Mouse (Mus musculus): ENCODE data around the gene Cfap97d2.

Cfap97d2 gene

DNA sequence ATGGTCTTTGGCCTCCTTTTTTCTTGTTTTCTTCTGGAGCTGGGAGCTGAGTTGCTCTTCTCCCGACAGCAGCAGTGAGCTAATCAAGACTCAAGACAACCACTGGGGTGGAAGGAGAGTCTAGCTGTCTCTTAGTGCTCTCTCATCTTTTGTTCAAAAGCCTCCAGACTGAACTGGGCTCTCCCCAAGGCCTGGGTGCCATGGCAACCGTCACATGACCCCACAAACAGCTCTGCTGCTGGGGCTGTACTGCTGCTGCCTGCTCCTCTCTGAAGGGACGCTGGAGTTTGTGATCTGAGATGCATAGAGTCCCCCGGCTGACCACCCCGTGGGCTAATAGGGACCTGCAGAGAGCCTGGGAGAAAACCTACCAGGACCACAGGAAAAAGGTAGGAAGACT is at the start of gene Cfap97d2:
Gene Cfap97d2 (plus strand): TSS at position 222 of the 400 bp plus-strand sequence.
- in situ Hi-C loops (cut with MboI; ENCODE audit: low sequenced_read_pairs) = no loop called here

DNA sequence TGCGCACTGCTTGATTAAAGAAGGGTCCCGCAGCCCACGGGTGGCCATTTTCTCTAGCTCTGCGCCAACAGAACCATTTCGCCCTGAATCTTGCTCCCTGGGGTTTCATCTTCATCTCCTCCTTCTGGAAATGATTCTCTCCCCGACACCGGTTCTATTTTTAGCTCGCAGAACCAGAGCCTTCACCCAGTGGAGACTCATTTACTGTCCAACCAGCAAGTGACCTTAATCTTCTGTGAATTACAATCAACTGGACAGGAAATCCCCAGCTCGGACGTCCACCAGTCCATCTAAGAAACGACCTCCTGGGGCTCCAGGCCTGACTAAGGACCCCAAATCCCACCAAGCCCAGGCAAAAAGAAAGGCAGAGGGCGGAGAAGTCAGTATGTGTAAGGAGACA is 48.2 kb upstream of the Cfap97d2 start:
- in situ Hi-C loops (cut with MboI; ENCODE audit: low sequenced_read_pairs) = no loop called here

DNA sequence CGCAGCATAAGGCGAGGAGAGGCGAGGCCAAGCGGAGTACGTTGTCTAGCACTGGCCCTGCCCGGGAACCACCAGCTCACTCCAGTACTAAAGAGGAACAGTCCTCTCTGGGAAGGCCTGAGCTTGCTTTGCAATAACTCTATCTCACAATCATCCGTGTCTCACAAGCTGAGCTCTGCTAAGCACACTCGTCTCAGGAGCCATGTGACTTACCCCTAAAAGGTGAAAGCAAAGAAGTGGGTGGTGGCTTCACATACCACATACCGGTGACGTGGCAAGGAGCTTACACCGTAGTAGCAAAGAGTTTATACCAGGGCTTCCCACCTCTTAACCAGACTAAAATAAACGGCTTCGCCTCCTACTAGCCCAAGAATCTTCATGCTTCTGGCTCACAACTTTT is 45.4 kb upstream of the Cfap97d2 start:
- in situ Hi-C loops (cut with MboI; ENCODE audit: low sequenced_read_pairs) = no loop called here

DNA sequence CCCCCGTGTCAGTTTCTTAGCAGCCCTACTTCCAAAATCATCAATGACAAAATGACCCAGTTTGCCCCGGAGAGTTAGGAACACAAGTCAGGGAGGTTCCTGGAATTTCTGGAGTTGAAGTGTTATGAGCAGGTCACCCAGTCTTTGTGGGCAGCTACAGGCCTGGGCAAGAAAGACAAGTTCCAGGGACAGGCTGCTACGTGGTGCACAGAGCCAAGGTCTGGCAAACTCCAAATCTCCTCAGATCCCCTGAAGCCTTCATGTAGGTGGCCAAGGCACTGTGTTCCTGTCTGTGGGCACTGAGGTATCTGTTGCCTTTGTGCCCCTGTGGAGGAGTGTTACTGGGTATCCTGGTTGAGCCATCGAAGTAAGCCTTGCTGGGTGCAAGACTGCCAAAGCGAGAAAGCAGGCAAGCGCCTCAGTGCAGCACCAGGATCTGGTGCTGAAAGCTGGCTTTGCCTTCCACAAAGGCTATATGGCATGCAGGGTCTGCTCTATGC is 40.9 kb upstream of the Cfap97d2 start:
- in situ Hi-C loops (cut with MboI; ENCODE audit: low sequenced_read_pairs) = no loop called here

DNA sequence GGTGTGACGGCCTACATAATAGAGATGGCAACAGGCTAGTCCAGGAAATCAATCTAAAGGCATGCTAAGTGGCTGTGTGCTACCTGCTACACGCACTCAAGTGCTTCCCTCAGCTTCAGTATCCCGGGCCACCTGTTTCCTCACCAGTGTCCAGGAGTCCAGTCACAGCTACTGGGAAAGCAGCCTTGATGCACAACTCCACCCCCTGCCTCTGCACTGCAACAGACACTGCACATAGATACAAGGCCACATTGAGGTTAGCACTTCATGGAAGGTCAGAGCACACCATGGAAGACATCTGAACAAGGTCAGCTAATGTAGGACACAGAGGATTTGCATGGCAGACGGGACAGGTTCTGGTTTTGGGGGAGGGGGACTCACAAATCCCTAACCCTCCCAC is 40.2 kb upstream of the Cfap97d2 start:
- in situ Hi-C loops (cut with MboI; ENCODE audit: low sequenced_read_pairs) = no loop called here

DNA sequence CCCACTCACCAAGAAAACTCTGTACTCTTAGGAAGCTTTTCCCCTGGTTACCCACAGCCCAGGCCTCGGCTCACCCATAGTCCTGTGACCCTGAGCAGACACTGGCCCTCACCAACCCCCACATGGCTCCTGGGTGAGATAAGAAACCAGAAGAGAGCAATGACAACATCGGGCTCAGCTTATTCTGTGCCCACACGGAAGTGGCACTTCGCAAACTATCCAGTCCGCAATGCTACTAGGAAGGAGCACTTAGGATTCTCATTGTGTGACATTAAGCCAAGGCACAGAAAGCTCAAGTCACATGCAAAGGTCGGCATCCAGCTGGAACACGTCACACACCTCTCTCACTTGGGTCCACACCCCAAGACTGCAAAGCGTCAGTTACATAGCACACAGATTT is 39.7 kb upstream of the Cfap97d2 start:
- in situ Hi-C loops (cut with MboI; ENCODE audit: low sequenced_read_pairs) = no loop called here

DNA sequence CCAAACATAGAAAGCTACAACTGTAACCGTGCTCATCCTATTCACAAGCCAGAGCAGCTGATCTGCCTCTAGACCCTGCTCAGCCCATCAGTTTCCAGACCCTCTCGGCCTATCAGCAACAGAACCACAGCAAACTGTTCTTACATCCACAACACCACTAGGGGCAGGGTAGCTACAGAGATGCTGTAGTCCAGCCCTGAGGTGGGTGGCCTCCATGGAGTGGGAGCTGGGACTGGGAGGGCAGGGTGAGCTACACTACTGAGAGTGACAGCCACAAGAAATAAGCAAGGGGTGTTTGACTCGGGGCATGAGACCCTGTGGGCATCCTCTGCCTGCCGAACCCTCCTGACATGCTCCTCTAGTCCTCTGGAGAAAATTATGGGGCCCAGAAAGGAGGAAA is 37.8 kb upstream of the Cfap97d2 start:
- in situ Hi-C loops (cut with MboI; ENCODE audit: low sequenced_read_pairs) = no loop called here

DNA sequence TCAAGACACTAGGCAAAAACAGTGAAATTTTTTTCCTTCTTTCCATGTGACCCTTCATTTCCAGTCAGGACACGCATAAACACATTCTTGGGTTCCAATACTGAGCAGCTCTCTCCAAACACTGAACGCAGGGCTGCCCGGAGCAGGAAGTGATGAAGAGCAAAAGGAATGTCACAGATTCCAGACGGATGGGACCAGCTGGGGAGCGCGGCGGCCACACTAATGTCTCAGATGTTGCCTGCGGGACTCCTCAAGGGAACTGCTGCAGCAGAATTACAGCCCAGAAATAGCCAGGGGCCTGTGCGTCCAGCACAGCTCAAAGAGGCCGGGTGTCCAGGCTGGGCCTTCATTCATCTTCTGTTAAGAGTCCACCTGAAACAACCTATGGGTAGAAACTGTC is 37.3 kb upstream of the Cfap97d2 start:
- in situ Hi-C loops (cut with MboI; ENCODE audit: low sequenced_read_pairs) = no loop called here

DNA sequence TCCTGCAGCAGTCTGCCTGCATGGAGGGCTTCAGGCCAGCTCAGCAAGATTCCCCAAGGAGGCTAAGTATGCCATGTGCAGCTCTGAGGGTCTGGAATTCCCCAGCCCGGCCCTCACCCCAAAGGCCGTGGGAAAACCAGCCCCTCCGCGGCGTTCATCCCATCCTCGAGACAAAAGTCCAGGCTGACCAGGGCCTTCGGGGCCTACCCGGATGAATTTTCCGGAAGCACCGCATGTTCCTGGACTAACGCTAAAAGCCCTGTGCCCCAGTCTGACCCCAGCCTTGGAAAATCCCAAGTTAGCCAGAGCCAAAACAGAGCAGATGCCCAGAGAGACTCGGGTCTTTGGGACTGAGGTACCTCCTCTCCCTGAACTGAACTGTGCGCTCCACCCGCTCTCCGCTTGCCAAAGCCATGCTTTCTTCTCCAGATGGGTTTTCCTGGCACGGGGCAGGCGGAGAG is 35.6 kb upstream of the Cfap97d2 start:
- in situ Hi-C loops (cut with MboI; ENCODE audit: low sequenced_read_pairs) = no loop called here

DNA sequence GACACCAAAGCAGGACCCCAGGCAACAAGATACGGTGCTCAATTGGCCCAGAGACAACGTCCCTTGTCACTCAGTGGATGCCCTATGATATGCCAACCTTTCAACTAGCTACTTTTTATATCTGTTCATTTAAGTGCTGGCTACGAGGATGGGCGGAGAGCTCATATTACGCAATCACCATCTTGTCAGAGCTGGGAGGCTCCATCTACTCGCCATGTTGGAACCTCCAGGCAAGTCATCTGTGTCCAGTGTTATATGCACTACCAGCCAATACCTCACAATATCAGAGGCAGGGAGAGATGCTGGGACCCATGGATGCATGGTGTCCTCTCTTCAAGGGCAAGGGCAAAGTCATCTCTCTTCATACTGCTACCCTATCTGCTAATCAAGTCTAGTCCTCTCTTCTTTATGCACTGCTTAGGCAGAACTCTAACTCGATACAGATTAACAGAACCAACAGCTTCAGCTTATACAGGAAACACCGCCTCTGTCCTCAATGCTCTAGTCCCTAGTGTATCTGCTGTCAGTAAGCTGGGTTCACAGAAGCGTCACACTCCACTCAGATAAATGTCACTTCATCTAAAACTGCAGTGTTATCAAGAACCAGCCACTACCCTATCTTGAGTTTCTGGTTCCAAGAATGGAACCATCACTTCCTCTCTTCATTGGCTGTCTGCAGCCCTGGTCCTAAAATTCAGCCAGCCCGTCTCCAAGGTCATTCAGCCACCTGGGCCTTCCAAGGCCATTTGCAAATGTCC is 34.3 kb upstream of the Cfap97d2 start:
- in situ Hi-C loops (cut with MboI; ENCODE audit: low sequenced_read_pairs) = no loop called here

DNA sequence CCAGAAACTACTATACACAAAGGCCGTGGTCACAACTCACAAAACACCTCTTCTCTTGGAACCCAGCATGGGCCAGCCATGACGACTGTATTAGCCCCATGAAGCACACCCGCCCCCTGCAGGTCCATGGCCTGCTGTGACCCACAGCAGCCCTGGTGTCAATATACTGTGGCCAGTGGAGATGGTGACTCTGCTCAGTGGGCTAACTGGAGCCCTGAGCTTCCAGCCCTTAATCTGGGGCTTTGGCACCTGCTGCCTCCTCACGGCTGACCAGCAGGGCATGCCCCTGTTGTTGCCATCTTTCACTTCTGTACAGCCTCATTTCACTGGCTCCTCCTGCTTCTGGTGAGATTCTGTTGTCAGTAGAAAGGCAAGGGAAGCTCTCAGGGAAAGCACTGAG is 32.5 kb upstream of the Cfap97d2 start:
- in situ Hi-C loops (cut with MboI; ENCODE audit: low sequenced_read_pairs) = no loop called here

DNA sequence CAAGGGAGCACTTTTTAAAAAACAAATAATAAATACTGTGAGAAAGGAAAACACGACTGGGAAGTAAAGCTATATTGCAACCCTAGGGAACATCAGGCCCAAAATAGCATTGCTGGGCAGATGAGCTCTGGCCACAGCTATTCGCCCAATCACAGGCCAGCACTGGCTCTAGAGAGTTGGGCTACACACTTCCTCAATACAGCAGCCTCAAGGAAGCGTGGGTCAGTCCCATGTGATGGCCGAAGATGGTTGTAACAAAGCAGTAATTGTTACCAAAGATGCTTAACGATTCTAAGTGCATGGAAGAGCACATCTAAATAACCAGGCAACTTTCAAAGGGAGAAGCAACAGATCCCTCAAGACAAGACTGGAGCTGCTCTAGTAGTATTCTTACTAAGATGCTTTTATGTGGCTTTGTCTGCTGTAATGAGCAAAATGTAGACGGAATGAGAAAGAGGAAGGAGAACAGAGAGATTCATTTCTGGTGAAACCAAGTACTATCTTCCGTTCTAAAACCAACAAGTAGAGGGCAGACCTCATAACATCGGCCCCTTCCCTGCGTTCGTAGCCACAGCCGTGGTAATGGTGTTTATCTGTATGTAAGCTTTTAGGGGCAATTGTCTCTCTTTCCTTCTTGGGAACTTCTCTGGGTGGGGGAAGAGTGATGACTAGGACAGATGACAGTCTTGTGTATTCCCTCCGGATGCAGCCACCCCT is 31.2 kb upstream of the Cfap97d2 start:
- in situ Hi-C loops (cut with MboI; ENCODE audit: low sequenced_read_pairs) = no loop called here

DNA sequence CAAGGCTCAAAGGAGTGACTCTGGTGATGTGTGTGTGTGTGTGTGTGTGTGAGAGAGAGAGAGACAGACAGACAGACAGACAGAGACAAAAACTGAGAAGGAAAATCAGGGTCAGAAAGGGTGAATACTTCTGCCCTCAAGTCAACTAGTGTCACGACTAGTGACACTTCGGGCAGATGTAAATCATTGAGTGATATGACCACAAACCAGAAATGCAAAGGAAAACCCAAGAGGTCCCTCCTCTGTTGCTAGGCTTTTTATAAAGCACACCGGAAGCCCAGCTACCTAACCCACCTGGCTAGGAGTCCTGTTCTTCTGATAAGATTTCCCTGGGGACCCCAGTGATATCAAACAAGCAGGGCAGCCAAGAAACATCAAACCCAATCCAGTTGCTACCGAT is 30.6 kb upstream of the Cfap97d2 start:
- in situ Hi-C loops (cut with MboI; ENCODE audit: low sequenced_read_pairs) = no loop called here

DNA sequence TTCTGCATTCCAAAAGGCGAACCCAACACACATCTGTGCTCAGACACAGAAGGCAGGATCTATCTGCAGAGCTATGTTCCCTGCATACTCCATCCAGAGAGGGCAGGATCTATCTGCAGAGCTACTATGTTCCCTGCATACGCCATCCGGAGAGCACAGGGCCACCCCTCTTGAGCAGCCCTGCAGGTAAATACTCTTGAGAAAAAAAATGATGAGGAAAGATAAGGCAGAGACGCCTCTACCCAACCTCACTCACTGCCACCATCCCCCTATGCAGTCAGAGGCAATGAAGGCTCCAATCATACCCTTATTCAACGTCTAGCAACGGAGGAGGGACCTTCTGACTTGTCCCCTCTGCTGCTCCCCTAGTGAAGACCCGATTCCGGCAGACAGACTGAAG is 30.2 kb upstream of the Cfap97d2 start:
- in situ Hi-C loops (cut with MboI; ENCODE audit: low sequenced_read_pairs) = no loop called here

DNA sequence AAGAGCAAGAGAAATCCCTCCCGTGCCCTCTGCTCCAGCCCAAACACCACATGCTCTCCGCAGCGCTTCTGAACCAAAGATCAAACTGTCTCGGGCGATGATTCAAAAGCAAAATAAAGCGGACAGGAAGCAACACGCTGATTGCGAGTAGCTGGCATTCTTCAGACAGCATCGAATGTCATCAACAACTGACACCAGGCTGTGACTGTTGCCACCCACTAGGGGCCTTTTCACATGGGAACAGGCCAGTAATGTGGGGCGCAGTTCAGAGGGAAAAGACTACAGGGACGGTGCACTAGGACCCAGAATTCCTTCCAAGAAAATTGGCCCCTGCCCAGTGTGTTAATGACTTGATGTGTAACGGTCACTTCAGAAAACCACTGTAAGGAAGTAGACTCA is 29.4 kb upstream of the Cfap97d2 start:
- in situ Hi-C loops (cut with MboI; ENCODE audit: low sequenced_read_pairs) = no loop called here

DNA sequence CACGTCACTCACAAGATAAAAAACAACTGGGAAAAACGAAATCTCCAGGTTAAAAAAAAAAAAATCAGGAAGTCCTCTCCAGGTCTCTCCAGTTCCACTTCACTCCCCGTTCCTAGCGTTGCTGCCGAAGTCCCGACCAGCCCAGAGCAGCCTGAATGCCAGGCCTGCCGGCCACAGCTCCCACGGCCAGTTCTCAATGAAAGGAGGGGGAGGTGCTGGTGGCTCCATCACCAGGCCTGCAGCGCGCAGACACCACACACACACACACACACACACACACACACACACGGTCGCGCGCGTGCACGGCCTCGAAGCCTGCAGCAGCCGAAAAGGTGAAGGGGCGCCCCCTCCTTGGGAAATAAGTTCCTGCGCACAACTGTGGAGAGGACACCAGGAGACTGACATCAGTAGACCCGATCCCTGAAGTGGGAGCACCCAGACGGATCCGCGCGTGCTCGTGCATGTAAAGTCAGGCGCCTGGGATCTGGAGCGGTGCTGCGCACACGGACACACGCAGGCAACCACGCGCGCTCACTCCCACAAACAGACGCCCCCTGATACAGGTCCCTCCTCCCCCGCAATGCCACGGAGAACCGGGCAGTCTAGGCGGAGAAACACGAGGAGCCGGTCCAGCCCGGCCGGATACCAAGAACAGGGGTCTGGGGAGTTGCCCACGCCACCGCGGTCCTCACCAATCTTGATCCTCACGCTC is 28.8 kb upstream of the Cfap97d2 start:
- in situ Hi-C loops (cut with MboI; ENCODE audit: low sequenced_read_pairs) = no loop called here

DNA sequence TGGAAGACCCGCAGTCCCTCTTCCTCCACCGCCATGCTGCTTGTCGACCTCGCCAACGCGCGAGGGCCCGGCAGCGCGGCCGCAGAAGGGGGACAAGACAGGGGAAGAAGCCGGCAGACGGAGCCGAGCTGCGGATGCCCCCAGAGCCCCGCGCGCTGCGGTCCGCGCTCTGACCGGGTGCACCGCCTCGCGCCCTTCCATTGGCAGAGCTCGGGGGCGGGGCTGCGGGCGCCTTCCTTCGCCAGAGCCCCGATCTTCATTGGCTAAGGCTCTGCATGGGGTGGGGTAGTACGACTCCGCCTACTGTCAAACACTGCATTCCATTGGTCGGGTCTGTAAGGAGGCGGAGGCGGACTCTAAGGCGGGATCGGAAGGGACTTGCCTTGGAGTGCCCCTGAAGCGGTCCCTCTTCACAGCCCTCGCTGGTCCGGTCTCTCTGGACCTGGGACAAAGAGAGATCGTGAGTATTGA is 28.2 kb upstream of the Cfap97d2 start, which contains the start of gene Rasa3:
Gene Rasa3 (minus strand): TSS at position 191 of the 471 bp plus-strand sequence.
- in situ Hi-C loops (cut with MboI; ENCODE audit: low sequenced_read_pairs) = no loop called here

DNA sequence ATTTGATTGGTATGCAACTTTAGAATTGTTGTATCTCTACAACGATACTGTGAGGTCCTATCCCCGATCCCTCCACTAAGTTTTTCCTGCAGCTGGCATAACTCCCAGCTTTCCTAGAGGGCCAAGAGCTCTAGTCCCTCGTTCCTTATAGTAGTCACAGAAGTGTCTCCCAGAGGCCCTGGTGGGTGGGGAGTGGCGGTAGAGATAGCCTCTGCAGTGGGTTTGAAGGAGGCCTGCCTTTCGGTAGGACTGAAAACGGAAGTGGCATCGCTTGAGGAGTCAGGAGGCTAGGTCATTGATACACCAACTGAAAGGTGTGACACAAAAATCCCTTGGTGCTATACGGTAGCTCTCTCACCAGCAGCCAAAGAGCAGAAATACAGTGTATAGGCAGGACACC is 27.5 kb upstream of the Cfap97d2 start:
- in situ Hi-C loops (cut with MboI; ENCODE audit: low sequenced_read_pairs) = no loop called here

DNA sequence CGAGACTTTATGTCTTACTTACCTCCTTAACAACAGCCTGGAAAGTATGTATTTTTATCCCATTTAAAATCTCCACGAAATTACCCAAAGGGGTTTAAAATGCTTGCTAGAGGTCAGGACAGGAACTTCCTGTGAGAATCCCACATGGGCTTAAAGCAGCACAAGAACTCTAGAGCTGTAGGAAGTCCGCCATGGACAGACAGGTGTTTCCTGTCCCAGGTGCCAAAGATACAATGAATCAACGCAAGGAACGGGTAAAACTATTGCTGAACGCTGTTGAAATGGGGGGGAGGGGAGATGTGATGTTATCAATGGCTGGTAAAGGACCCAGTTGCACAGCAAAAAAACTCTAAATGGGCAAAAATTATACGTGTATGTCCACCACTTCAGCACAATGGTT is 21.6 kb upstream of the Cfap97d2 start:
- in situ Hi-C loops (cut with MboI; ENCODE audit: low sequenced_read_pairs) = no loop called here

DNA sequence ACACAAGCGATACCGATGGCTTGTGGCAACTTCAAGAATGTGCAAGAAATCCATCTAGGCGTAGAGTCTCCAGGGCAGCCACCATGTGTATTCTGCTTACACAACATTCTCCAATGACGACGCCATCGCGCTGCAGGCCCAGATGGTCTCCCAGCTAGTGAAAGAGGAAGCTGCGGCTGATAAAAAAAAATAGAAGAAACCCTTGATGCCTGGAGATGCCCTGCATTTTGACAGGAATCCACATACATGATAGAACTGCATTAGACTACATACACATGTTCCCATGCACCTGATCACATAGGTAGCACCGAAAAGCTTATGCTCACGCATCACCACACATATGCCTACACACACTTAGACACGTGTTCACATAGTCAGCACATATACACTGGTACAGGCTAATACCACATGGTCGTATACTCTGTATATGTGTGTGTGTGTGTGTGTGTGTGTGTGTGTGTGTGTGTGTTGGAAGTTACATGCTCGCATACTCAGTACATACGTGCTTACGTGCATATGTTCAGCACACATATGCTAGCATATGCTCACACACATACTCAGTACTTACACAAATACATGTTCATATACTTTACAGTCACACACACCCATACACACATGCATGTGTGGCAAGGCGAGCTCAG is 19.9 kb upstream of the Cfap97d2 start:
- in situ Hi-C loops (cut with MboI; ENCODE audit: low sequenced_read_pairs) = no loop called here

DNA sequence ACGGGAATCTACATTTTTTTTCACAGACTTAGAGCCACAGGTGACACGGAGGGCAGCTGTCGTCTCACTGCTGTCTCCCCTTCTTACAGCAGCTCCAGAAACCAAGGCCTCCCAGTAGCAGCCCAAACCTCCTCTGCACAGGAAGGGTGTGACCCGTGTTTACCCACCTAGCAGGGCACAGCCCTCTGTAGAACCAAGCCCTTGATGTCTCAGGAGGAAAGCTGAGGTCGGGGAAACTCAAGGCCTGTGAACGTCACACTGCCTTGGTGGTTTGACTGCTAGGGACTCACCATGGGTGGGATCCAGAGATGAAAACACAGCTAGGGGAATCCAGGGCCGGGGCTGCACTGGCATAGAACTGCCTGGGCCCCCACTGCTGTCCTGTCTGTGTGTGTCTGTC is 19.3 kb upstream of the Cfap97d2 start:
- in situ Hi-C loops (cut with MboI; ENCODE audit: low sequenced_read_pairs) = no loop called here

All from CH12F3 (cell line).